Mouse (Mus musculus) spleen, postnatal 14 days (tissue): ENCODE measurements around the gene Limch1.

Experiments used
- DNase-seq, 2 experiments: peaks; one replicate each; pipeline ENCODE4 v3.0.0; 2021 to 2022; ENCODE audit warnings: low spot score in 2 of 2

Gene Limch1

GRCm38 (mm10) chr5:66746761-66747160 is 1.1 kb downstream of the Limch1 start:
- DNase-seq = no peak

- DNase-seq = no peak
These were observed 2.3 kb downstream of the Limch1 start for GRCm38 (mm10) chr5:66747761-66748430.

- no peak for DNase-seq
These were observed 3.0 kb downstream of the Limch1 start for GRCm38 (mm10) chr5:66748448-66749115.

- no peak for DNase-seq
These were observed 5.0 kb downstream of the Limch1 start for GRCm38 (mm10) chr5:66750641-66751040.

- no peak for DNase-seq
These were observed 5.8 kb downstream of the Limch1 start for GRCm38 (mm10) chr5:66751332-66751980.

GRCm38 (mm10) chr5:66753620-66754019 is 8.0 kb downstream of the Limch1 start:
- no peak for DNase-seq

- no peak for DNase-seq
These were observed 11.4 kb downstream of the Limch1 start for GRCm38 (mm10) chr5:66756821-66757705.

GRCm38 (mm10) chr5:66757706-66758237 is 12.1 kb downstream of the Limch1 start:
- DNase-seq = no peak

- DNase-seq = no peak
These were observed 13.7 kb downstream of the Limch1 start for GRCm38 (mm10) chr5:66759354-66759753.

GRCm38 (mm10) chr5:66760747-66761146 is 15.1 kb downstream of the Limch1 start:
- DNase-seq = no peak

GRCm38 (mm10) chr5:66762006-66762405 is 16.4 kb downstream of the Limch1 start:
- no peak for DNase-seq

- no peak for DNase-seq
These were observed 18.5 kb downstream of the Limch1 start for GRCm38 (mm10) chr5:66764129-66764528.

- no peak for DNase-seq
These were observed 20.3 kb downstream of the Limch1 start for GRCm38 (mm10) chr5:66765911-66766310.

GRCm38 (mm10) chr5:66768034-66768433 is 22.4 kb downstream of the Limch1 start:
- DNase-seq = no peak

GRCm38 (mm10) chr5:66769070-66769469 is 23.4 kb downstream of the Limch1 start:
- DNase-seq = no peak

- no peak for DNase-seq
These were observed 23.9 kb downstream of the Limch1 start for GRCm38 (mm10) chr5:66769558-66769957.

- DNase-seq = no peak
These were observed 32.5 kb downstream of the Limch1 start for GRCm38 (mm10) chr5:66777999-66778710.

GRCm38 (mm10) chr5:66780371-66780770 is 34.7 kb downstream of the Limch1 start:
- no peak for DNase-seq

GRCm38 (mm10) chr5:66781507-66781906 is 35.9 kb downstream of the Limch1 start:
- no peak for DNase-seq

GRCm38 (mm10) chr5:66782851-66783250 is 37.2 kb downstream of the Limch1 start:
- DNase-seq = no peak
